Mouse (Mus musculus) midbrain, embryonic 12.5 days (tissue): ENCODE data around the gene Meig1. TPM values are rescaled to one million over a fixed set of nuclear protein-coding genes. Genes with fewer than 3 reads are reported as not detected.

ENCODE experiments used
- polyA plus RNA-seq: library from polyadenylated mRNA; unstranded; fragments of >200 nt; fragmentation: Nextera tagmentation; extraction: Ambion mirVana; gene quantifications from 2 replicates; pipeline ENCODE4 v1.2.1, GENCODE M21; 2016

The Meig1 gene
- polyA plus RNA-seq, 1 experiment from 2014 or later: not detected

Other genes with a start within 250 kb of the Meig1 start
- gene Nmt2, start 138.4 kb downstream of the Meig1 start, polyA plus RNA-seq: 67.1 and 69.2 TPM in 2 replicates
- gene Rpp38, start 90.0 kb downstream of the Meig1 start, polyA plus RNA-seq: 15.8 and 16.1 TPM in 2 replicates
- gene Acbd7, start 86.5 kb downstream of the Meig1 start, polyA plus RNA-seq: not detected in 2 replicates
- not detected in 2 replicates for gene Olah, start 25.4 kb downstream of the Meig1 start, polyA plus RNA-seq
- gene Dclre1c, start 1.5 kb upstream of the Meig1 start, polyA plus RNA-seq: 9.4 and 9.9 TPM in 2 replicates
- 31.7 and 35.3 TPM in 2 replicates for gene Suv39h2, start 52.4 kb upstream of the Meig1 start, polyA plus RNA-seq
- gene Gm45902, start 90.1 kb upstream of the Meig1 start, polyA plus RNA-seq: 10.4 and 11.5 TPM in 2 replicates
- 91.8 and 95.9 TPM in 2 replicates for gene Hspa14, start 90.2 kb upstream of the Meig1 start, polyA plus RNA-seq
- 0.08 and 0.15 TPM in 2 replicates for gene Cdnf, start 90.4 kb upstream of the Meig1 start, polyA plus RNA-seq
- 44.6 and 49.9 TPM in 2 replicates for gene Fam107b, start 147.8 kb upstream of the Meig1 start, polyA plus RNA-seq